Mouse (Mus musculus): ENCODE measurements at regions not wholly inside any gene's neighbourhood (a gene's known extent, or its start where the extent isn't known, plus 50 kb on each side); places are given as distances from the start of the nearest gene placed in this dataset.

DNA sequence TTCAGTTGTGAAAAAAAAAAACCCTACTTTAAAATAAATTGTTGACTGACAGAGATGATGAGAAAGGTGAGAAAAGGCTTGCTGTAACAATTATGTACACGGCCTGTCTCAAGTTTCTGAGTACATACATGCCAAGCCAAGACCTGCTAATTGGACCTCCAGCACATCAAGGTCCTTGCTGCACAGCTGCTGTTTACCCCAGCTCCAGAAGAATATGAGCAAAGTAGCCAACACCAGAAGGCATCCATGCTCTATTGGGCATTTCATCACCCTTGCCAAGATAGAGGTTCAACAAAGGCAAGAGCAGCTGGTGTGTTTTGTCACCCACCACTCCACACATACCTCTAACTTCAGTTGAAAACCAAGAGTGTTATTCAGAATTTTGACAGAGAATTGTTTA lies 109.2 kb upstream of the Ccdc85a start:
- 30% methylated on average over 1 of the region's 1 CpGs for WGBS
- TF ChIP-seq CTCF (conservative IDR thresholded peaks at IDR 0.05; ENCODE audit: insufficient read depth, insufficient read length, low read depth, low read length), result no peak
- no peak for TF ChIP-seq POLR2A (IDR thresholded peaks at IDR 0.05; ENCODE audit: low read depth, low read length)
- DNase-seq, result no peak
- Histone ChIP-seq H3K27me3 (replicated peaks; ENCODE audit: control insufficient read depth, insufficient read depth, low read length) (no peaks in the 10 kb centered on the region), H3K36me3 (ENCODE audit: control insufficient read depth, insufficient read depth, low read length) (no peaks in the 10 kb centered on the region), H3K4me3 (ENCODE audit: insufficient read depth, low read depth, low read length) (no peak overlapping the region), H3K27ac (ENCODE audit: insufficient read depth, low read depth, low read length) (no peak overlapping the region), H3K4me1 (ENCODE audit: control insufficient read depth, insufficient read depth, low read length) (no peaks in the 10 kb centered on the region)

DNA sequence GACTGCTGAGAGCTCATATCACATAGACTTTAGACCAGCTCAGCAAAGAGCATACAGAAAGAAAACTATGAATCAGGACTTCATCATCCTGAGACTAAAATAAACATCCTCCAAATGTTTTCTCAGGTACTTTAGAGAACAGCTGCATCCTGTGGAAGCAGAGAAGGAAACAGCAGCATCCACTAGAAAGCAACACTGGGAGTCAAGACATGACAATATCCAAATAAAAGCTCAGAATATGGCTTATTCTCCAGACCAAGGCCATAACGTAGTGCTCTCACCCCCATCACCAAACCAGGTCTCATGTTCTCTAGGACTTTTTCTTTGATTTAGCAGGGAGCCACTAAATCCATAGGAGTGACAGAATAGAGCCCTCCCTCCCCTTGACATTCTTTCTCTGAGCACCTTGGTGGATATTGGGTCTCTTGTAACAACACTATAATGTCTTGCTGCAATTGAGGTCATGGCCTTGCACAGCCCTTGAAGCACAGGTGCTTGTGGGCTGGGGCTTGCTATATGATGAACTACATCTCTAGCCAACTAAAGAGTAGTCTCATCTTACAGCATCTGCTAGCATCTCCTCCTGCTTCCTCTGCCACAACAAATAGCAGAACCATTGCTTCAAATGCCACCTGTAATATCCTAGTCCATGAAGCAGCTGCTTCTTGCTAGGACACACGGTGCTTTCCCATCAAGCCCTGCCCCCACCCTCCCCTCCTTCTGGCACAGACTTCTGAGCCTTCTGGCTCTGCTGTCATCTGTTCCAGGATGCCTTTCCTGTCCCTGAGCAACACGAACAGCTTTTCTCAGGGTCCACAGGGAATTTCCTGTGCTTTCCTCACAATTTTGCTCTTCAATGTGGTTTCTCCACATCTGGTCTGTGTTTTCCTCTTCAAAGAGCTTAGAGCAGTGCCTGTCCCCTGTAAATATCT lies 108.4 kb upstream of the Ccdc85a start:
- Histone ChIP-seq H3K36me3 (ENCODE audit: control insufficient read depth, insufficient read depth, low read length) (no peaks in the 10 kb centered on the region), H3K27ac (ENCODE audit: insufficient read depth, low read depth, low read length) (no peak overlapping the region), H3K4me1 (ENCODE audit: control insufficient read depth, insufficient read depth, low read length) (no peaks in the 10 kb centered on the region), H3K27me3 (replicated peaks; ENCODE audit: control insufficient read depth, insufficient read depth, low read length) (no peaks in the 10 kb centered on the region), H3K4me3 (ENCODE audit: insufficient read depth, low read depth, low read length) (no peak overlapping the region)
- TF ChIP-seq CTCF (conservative IDR thresholded peaks at IDR 0.05; ENCODE audit: insufficient read depth, insufficient read length, low read depth, low read length), result no peak
- TF ChIP-seq POLR2A (IDR thresholded peaks at IDR 0.05; ENCODE audit: low read depth, low read length), result no peak
- 28% methylated on average over 3 of the region's 3 CpGs for WGBS
- DNase-seq, result no peak

DNA sequence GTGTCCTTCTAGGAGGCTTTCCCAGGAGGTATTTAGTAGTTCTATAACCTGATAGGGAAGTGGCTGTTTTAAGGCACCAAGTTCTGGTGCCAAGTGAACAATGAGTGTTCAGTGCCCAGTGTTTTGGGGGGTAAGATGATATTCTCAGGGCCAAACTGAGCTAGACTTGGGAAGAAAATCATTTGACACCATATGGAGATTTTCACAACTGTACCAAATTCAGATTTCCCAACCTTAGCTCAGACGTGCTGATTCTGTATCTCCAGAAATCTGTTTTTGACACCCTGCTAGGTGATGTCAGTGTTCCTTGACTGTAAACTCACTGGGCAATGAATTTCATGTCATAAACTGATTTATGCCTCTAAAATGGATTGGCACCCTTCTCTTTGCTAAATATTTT lies 104.3 kb upstream of the Ccdc85a start:
- Histone ChIP-seq H3K4me1 (ENCODE audit: control insufficient read depth, insufficient read depth, low read length) (0 out of 2 replicates have a peak, but pooled peaks cover 2% of the 10 kb centered on the region), H3K27me3 (replicated peaks; ENCODE audit: control insufficient read depth, insufficient read depth, low read length) (no peaks in the 10 kb centered on the region), H3K36me3 (ENCODE audit: control insufficient read depth, insufficient read depth, low read length) (no peaks in the 10 kb centered on the region), H3K4me3 (ENCODE audit: insufficient read depth, low read depth, low read length) (no peak overlapping the region), H3K27ac (ENCODE audit: insufficient read depth, low read depth, low read length) (no peak overlapping the region)
- no peak for TF ChIP-seq POLR2A (IDR thresholded peaks at IDR 0.05; ENCODE audit: low read depth, low read length)
- TF ChIP-seq CTCF (conservative IDR thresholded peaks at IDR 0.05; ENCODE audit: insufficient read depth, insufficient read length, low read depth, low read length), result no peak
- WGBS, result 74% methylated on average over 1 of the region's 1 CpGs
- no peak for DNase-seq

DNA sequence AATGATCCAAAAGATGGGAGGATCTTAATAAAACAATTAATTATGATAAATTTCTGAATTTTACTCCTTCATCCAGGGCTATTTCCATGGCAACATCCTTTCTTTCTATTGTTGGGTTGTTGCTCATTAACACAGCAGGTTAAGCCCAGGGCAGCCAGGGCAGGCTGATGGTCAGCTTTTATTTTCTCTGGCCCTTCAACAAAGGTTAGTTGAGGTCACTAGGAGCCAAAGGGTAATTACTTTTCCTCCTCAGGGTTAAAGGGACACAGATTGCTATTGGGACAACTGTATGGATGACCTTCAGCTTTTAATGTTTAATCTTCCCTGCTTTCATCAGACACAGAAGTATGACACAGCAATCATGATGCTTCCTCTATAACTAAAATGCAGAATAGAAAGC lies 101.3 kb upstream of the Ccdc85a start:
- Histone ChIP-seq H3K4me1 (ENCODE audit: control insufficient read depth, insufficient read depth, low read length) (0 out of 2 replicates have a peak, but pooled peaks cover 2% of the 10 kb centered on the region), H3K4me3 (ENCODE audit: insufficient read depth, low read depth, low read length) (no peak overlapping the region), H3K27me3 (replicated peaks; ENCODE audit: control insufficient read depth, insufficient read depth, low read length) (no peaks in the 10 kb centered on the region), H3K36me3 (ENCODE audit: control insufficient read depth, insufficient read depth, low read length) (no peaks in the 10 kb centered on the region), H3K27ac (ENCODE audit: insufficient read depth, low read depth, low read length) (no peak overlapping the region)
- DNase-seq, result peak; percentile 33
- TF ChIP-seq POLR2A (IDR thresholded peaks at IDR 0.05; ENCODE audit: low read depth, low read length) (no peak), CTCF (conservative IDR thresholded peaks at IDR 0.05; ENCODE audit: insufficient read depth, insufficient read length, low read depth, low read length) (no peak)

GRCm38 (mm10) chr11:28681311-28681710 lies 97.2 kb upstream of the Ccdc85a start:
- WGBS, result 80% methylated on average over 3 of the region's 3 CpGs
- Histone ChIP-seq H3K36me3 (ENCODE audit: control insufficient read depth, insufficient read depth, low read length) (no peaks in the 10 kb centered on the region), H3K27ac (ENCODE audit: insufficient read depth, low read depth, low read length) (no peak overlapping the region), H3K4me3 (ENCODE audit: insufficient read depth, low read depth, low read length) (no peak overlapping the region), H3K27me3 (replicated peaks; ENCODE audit: control insufficient read depth, insufficient read depth, low read length) (no peaks in the 10 kb centered on the region), H3K4me1 (ENCODE audit: control insufficient read depth, insufficient read depth, low read length) (0 out of 2 replicates have a peak, but pooled peaks cover 2% of the 10 kb centered on the region)
- DNase-seq, result no peak
- TF ChIP-seq CTCF (conservative IDR thresholded peaks at IDR 0.05; ENCODE audit: insufficient read depth, insufficient read length, low read depth, low read length), result no peak
- TF ChIP-seq POLR2A (IDR thresholded peaks at IDR 0.05; ENCODE audit: low read depth, low read length), result no peak

- H3K4me3 ChIP-seq (ENCODE audit: insufficient read depth, low read depth, low read length), result no peak overlapping the region
- H3K4me1 ChIP-seq (ENCODE audit: control insufficient read depth, insufficient read depth, low read length), result no peaks in the 10 kb centered on the region
- no peaks in the 10 kb centered on the region for H3K36me3 ChIP-seq (ENCODE audit: control insufficient read depth, insufficient read depth, low read length)
- no peak for TF ChIP-seq POLR2A (IDR thresholded peaks at IDR 0.05; ENCODE audit: low read depth, low read length)
- TF ChIP-seq CTCF (conservative IDR thresholded peaks at IDR 0.05; ENCODE audit: insufficient read depth, insufficient read length, low read depth, low read length), result no peak
- H3K27ac ChIP-seq (ENCODE audit: insufficient read depth, low read depth, low read length), result no peak overlapping the region
- DNase-seq, result no peak
- H3K27me3 ChIP-seq (replicated peaks; ENCODE audit: control insufficient read depth, insufficient read depth, low read length), result no peaks in the 10 kb centered on the region
These were observed 86.6 kb upstream of the Ccdc85a start for GRCm38 (mm10) chr11:28670765-28671164.

DNA sequence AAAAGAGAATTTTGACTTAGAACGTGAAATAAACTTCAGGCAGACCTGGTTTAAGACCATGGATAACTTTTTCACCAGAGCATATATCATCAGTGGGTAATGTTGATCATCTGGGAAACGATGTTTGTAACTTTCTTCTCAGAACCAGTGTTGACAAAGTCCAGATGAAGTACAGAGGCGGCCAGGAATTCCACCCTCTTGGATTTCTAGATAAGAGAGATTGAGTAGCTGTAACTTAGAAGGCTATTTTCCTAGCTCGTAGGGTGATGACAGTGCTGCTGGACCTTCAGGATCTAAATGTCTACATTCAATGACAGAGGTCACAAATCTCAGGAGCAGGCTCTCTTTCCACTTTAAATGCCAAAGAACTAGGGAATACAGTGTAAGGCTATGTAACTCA lies 85.2 kb upstream of the Ccdc85a start:
- no peak for TF ChIP-seq CTCF (conservative IDR thresholded peaks at IDR 0.05; ENCODE audit: insufficient read depth, insufficient read length, low read depth, low read length)
- TF ChIP-seq POLR2A (IDR thresholded peaks at IDR 0.05; ENCODE audit: low read depth, low read length), result no peak
- Histone ChIP-seq H3K4me1 (ENCODE audit: control insufficient read depth, insufficient read depth, low read length) (no peaks in the 10 kb centered on the region), H3K27ac (ENCODE audit: insufficient read depth, low read depth, low read length) (no peak overlapping the region), H3K4me3 (ENCODE audit: insufficient read depth, low read depth, low read length) (no peak overlapping the region), H3K36me3 (ENCODE audit: control insufficient read depth, insufficient read depth, low read length) (no peaks in the 10 kb centered on the region), H3K27me3 (replicated peaks; ENCODE audit: control insufficient read depth, insufficient read depth, low read length) (no peaks in the 10 kb centered on the region)
- DNase-seq, result no peak
- 66% methylated on average over 4 of the region's 4 CpGs for WGBS
